Mouse (Mus musculus) lung, embryonic 15.5 days (tissue): ENCODE data around the gene Litaf. TPM values are rescaled to one million over a fixed set of nuclear protein-coding genes. Genes with fewer than 3 reads are reported as not detected.

Experiments used
- ATAC-seq: fragments of 200-750 bp; cut with Nextera tagmentation; 2 replicates; pipeline ENCODE4 v1.8.0; 2017; ENCODE audit warnings: moderate number of reproducible peaks, borderline replicate concordance; ENCODE audit not compliant: low FRiP score, low TSS enrichment; ENCODE audit errors: extremely low read depth
- H3K27ac ChIP-seq: fragments of 300-500 bp; sonication (generic); 2 replicates; pipeline ENCODE4 v1.5.1; 2015; ENCODE audit warnings: moderate library complexity, mild to moderate bottlenecking, inconsistent platforms
- H3K27me3 ChIP-seq: fragments of 300-500 bp; sonication (generic); 2 replicates; pipeline ENCODE4 v1.6.1; 2015; ENCODE audit warnings: inconsistent platforms
- H3K36me3 ChIP-seq: fragments of 300-500 bp; sonication (generic); 2 replicates; pipeline ENCODE4 v1.6.1; 2015; ENCODE audit warnings: inconsistent platforms
- H3K4me1 ChIP-seq: fragments of 300-500 bp; sonication (generic); 2 replicates; pipeline ENCODE4 v1.6.1; 2015; ENCODE audit warnings: inconsistent platforms
- H3K4me2 ChIP-seq: fragments of 300-500 bp; sonication (generic); 2 replicates; pipeline ENCODE4 v1.6.1; 2015; ENCODE audit warnings: inconsistent platforms, mild to moderate bottlenecking, moderate library complexity
- H3K4me3 ChIP-seq: fragments of 300-500 bp; sonication (generic); 2 replicates; pipeline ENCODE4 v1.5.1; 2015; ENCODE audit warnings: mild to moderate bottlenecking, inconsistent platforms
- H3K9ac ChIP-seq: fragments of 300-500 bp; sonication (generic); 2 replicates; pipeline ENCODE4 v1.6.1; 2015; ENCODE audit warnings: inconsistent platforms
- H3K9me3 ChIP-seq: fragments of 300-500 bp; sonication (generic); 2 replicates; pipeline ENCODE4 v1.6.1; 2016; ENCODE audit warnings: inconsistent platforms
- WGBS: fragments of 180-500 bp; shearing (Covaris S2); methylation state at CpG from one replicate; pipeline ENCODE4 v1.1.7; 2015; 5-methylcytosine and 5-hydroxymethylcytosine counted together
- polyA plus RNA-seq: library from polyadenylated mRNA; unstranded; fragments of >200 nt; fragmentation: Nextera tagmentation; extraction: Ambion mirVana; gene quantifications from 2 replicates; pipeline ENCODE4 v1.2.1, GENCODE M21; 2015

The Litaf gene
- polyA plus RNA-seq, 1 experiment from 2014 or later, result 111 TPM

DNA sequence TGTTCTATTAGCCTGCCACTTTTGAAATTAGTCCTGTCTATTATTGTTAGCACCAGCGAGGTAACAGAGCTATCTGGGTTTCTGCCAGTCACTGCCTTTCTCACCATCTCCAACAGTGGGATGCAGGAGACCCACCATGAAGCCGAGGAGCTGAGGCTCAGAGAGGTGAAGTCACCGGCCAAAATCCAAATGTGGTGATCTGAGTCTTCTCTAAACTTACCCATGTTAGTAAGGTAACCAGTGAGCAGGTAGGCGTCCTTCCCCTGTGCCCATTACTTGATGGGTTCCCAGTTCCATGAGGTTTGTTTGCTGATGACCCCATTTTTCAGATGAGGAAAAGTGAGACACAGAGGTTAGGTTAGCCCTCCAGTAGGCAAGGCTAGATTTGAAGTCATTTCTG is 1.6 kb downstream of the Litaf start:
- Histone ChIP-seq H3K9ac (no peak overlapping the region), H3K4me2 (no peak overlapping the region)

GRCm38 (mm10) chr16:11062794-11063721 is 2.9 kb downstream of the Litaf start:
- peak overlapping the region; percentile 22; the same call in 1 of the 2 replicates for H3K4me2 ChIP-seq
- peak overlapping the region; percentile 81 for H3K27ac ChIP-seq
- H3K9ac ChIP-seq, result peak overlapping the region; percentile 3; the same call in 1 of the 2 replicates
- ATAC-seq, result peak; percentile 68
- peaks cover 35% of the 10 kb centered on the region for H3K4me1 ChIP-seq
- no peaks in the 10 kb centered on the region for H3K36me3 ChIP-seq
- no peaks in the 10 kb centered on the region for H3K9me3 ChIP-seq
- WGBS, result 28% methylated on average over 13 of the region's 13 CpGs
- no peak overlapping the region for H3K4me3 ChIP-seq
- H3K27me3 ChIP-seq, result no peaks in the 10 kb centered on the region

More for the DNA sequence above, 1.6 kb downstream of the Litaf start:
- WGBS, result 85% methylated on average over 4 of the region's 4 CpGs
- Histone ChIP-seq H3K27me3 (no peaks in the 10 kb centered on the region), H3K9me3 (no peaks in the 10 kb centered on the region), H3K4me1 (peaks cover 48% of the 10 kb centered on the region), H3K4me3 (no peak overlapping the region), H3K36me3 (no peaks in the 10 kb centered on the region), H3K27ac (no peak overlapping the region)
- no peak for ATAC-seq

DNA sequence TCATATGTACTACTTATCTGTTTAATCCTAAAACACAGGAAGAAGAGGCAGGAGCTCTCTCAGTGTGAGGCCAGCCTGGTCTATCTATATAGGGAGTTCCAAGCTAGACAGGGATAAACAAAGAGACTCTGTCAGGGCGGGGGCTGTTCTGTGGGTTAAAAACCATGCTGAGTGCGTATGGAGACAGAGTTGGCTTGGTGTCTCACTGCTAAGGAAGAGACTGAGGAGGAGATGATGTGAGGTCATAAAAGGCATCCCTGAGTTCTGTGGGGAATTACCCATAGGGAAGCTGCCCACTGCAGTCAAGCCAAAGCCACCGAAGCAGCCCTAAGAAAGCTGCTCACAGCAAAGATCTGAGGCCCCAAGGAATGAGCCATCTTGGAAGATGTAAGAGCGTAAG is 5.3 kb downstream of the Litaf start, which contains the start of gene Snn:
Snn (plus strand) TSS at position 301 of the 400 bp plus-strand sequence.
- Histone ChIP-seq H3K4me2 (no peak within 1 kb of the TSS), H3K9ac (no peak within 1 kb of the TSS), H3K9me3 (no peaks in the 10 kb centered on the region), H3K4me1 (peaks cover 23% of the 10 kb centered on the region), H3K36me3 (no peaks in the 10 kb centered on the region), H3K27ac (no peak within 1 kb of the TSS), H3K4me3 (no peak within 1 kb of the TSS), H3K27me3 (no peaks in the 10 kb centered on the region)
- no peak for ATAC-seq
- 84% methylated on average over 4 of the region's 4 CpGs for WGBS

DNA sequence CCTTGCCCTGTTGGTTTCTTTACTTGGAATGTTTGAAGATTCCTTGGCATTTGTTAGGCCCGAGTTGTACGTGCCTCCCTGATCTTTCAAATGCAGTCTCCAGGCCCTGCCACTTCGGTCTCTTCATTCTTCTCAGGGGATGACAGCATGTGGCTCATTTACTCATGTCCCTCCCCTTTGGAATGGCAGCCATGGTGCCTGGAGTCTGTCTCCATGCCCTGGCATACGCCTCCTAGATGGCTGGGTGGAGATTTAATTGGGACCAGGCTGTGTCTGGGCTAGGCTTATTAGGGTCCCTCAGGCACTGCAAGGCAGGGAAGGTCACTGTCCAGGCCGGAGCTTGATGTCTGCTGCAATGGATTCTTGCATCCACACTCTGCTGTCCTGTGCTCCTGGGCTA is 10.0 kb downstream of the Litaf start:
- H3K4me2 ChIP-seq, result no peak overlapping the region
- H3K9ac ChIP-seq, result no peak overlapping the region
- H3K27me3 ChIP-seq, result no peaks in the 10 kb centered on the region
- H3K4me1 ChIP-seq, result no peaks in the 10 kb centered on the region
- H3K4me3 ChIP-seq, result no peak overlapping the region
- ATAC-seq, result no peak
- 76% methylated on average over 5 of the region's 5 CpGs for WGBS
- no peaks in the 10 kb centered on the region for H3K36me3 ChIP-seq
- H3K9me3 ChIP-seq, result no peaks in the 10 kb centered on the region
- no peak overlapping the region for H3K27ac ChIP-seq

DNA sequence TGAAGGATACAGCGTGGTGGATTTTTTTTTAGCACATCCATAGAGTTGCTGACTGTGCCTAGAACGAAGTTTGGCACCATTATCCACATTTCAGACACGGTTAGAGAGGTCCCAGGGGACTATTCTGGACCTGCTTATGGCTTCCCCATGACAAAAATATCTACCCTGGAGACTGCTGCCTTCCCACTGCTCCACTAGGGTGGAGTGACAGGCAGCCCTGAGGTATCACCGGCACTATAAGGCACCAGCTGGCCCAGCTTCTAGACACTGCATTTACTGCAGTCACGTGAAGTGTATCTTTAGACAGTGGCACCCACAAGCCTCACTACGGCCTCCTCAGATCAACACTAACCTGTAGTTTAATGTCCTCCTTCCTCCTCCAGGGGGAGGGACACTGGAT is 11.1 kb downstream of the Litaf start:
- H3K4me2 ChIP-seq, result no peak overlapping the region
- no peaks in the 10 kb centered on the region for H3K36me3 ChIP-seq
- no peak overlapping the region for H3K4me3 ChIP-seq
- H3K9ac ChIP-seq, result no peak overlapping the region; the same call in 1 of the 2 replicates
- H3K27me3 ChIP-seq, result no peaks in the 10 kb centered on the region
- WGBS, result 64% methylated on average over 6 of the region's 6 CpGs
- no peaks in the 10 kb centered on the region for H3K4me1 ChIP-seq
- no peak overlapping the region for H3K27ac ChIP-seq
- ATAC-seq, result 0 out of 2 replicates have a peak, but pooled peaks have one; percentile 9
- no peaks in the 10 kb centered on the region for H3K9me3 ChIP-seq

DNA sequence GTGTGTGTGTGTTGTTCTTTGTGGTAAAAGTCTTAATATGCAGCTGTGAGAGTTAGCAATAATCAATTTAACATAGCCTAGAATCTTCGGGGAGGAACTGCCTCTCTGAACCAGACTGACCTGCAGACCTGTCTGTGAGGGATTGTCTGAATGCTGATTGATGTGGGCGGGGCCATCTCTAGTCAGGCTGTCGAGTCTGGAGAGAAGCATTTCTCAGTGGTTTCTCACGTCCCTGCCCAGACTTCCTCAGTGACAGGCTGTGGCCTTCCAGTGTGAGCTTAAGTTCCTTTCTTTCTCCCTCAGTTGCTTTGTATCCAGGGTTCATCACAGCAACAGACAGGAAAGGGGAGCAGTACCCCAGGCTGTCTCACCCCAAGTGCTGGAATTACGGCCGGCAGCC is 11.5 kb downstream of the Litaf start:
- H3K4me2 ChIP-seq, result no peak overlapping the region
- 52% methylated on average over 6 of the region's 6 CpGs for WGBS
- H3K36me3 ChIP-seq, result no peaks in the 10 kb centered on the region
- no peak overlapping the region for H3K4me3 ChIP-seq
- no peaks in the 10 kb centered on the region for H3K9me3 ChIP-seq
- H3K27me3 ChIP-seq, result no peaks in the 10 kb centered on the region
- no peaks in the 10 kb centered on the region for H3K4me1 ChIP-seq
- H3K27ac ChIP-seq, result no peak overlapping the region
- no peak overlapping the region for H3K9ac ChIP-seq
- no peak for ATAC-seq

DNA sequence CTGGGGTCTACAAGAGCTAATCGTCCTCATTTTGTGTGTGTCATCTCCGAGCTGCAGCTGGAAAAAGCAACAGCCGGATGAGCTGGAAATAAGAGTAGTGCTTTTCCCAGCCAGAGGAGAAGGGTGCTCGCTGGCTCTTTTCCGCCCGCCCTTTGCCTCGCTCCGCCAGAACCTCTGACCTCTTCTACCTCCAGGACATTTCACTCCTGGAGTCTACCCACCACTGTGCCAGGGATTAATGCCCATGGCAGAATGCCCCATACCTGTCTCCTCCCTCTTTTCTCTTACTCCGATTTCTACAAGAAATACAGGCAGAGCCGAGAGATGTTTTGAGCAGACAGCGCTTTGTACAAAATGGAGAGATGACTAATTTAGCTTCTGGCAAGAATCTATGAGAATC is 14.8 kb downstream of the Litaf start:
- Histone ChIP-seq H3K9me3 (no peaks in the 10 kb centered on the region), H3K9ac (no peak overlapping the region), H3K4me2 (no peak overlapping the region), H3K36me3 (no peaks in the 10 kb centered on the region), H3K4me3 (no peak overlapping the region), H3K27ac (no peak overlapping the region), H3K27me3 (no peaks in the 10 kb centered on the region), H3K4me1 (peaks cover 14% of the 10 kb centered on the region)
- no peak for ATAC-seq
- WGBS, result 90% methylated on average over 11 of the region's 11 CpGs

GRCm38 (mm10) chr16:11050226-11050625 is 15.7 kb downstream of the Litaf start:
- 86% methylated on average over 2 of the region's 2 CpGs for WGBS
- H3K27ac ChIP-seq, result no peak overlapping the region
- H3K27me3 ChIP-seq, result no peaks in the 10 kb centered on the region
- no peak overlapping the region for H3K9ac ChIP-seq
- peaks cover 15% of the 10 kb centered on the region for H3K4me1 ChIP-seq
- H3K36me3 ChIP-seq, result no peaks in the 10 kb centered on the region
- no peak for ATAC-seq
- H3K9me3 ChIP-seq, result no peaks in the 10 kb centered on the region
- no peak overlapping the region for H3K4me2 ChIP-seq
- no peak overlapping the region for H3K4me3 ChIP-seq

- no peak overlapping the region for H3K9ac ChIP-seq
- H3K4me2 ChIP-seq, result peak overlapping the region; percentile 16; the same call in 1 of the 2 replicates
- ATAC-seq, result no peak
- no peaks in the 10 kb centered on the region for H3K9me3 ChIP-seq
- H3K36me3 ChIP-seq, result no peaks in the 10 kb centered on the region
- peaks cover 17% of the 10 kb centered on the region for H3K4me1 ChIP-seq
- H3K4me3 ChIP-seq, result no peak overlapping the region
- 63% methylated on average over 7 of the region's 7 CpGs for WGBS
- H3K27ac ChIP-seq, result peak overlapping the region; percentile 61
- H3K27me3 ChIP-seq, result no peaks in the 10 kb centered on the region
Measured at GRCm38 (mm10) chr16:11047130-11047529, 18.8 kb downstream of the Litaf start.

DNA sequence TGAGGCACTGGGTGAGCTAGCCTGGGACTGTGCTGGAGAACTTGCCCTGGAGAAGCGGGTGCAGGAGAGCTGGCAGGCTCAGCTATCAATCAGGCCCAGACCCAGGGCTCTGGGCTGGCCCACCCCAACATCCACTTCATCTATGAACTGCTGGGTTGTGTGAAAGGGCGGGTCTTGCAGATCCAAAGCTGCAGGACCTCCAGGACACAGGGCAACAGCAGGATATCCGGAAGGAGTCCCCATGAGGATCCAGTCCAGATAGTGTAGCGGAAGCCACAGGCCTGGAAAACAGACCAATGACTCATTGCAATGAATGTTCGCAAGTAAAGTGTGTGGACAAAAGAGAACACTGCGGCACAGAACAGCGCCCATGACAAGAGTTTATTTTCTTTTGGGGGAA is 19.5 kb downstream of the Litaf start:
- Histone ChIP-seq H3K27ac (peak overlapping the region; percentile 61), H3K36me3 (no peaks in the 10 kb centered on the region), H3K27me3 (no peaks in the 10 kb centered on the region), H3K4me3 (no peak overlapping the region), H3K9me3 (no peaks in the 10 kb centered on the region), H3K4me1 (peaks cover 17% of the 10 kb centered on the region), H3K4me2 (peak overlapping the region; percentile 16; the same call in 1 of the 2 replicates), H3K9ac (no peak overlapping the region)
- no peak for ATAC-seq
- WGBS, result 54% methylated on average over 7 of the region's 7 CpGs

- Histone ChIP-seq H3K36me3 (no peaks in the 10 kb centered on the region), H3K27ac (no peak overlapping the region), H3K27me3 (no peaks in the 10 kb centered on the region), H3K4me3 (no peak overlapping the region), H3K4me1 (peaks cover 17% of the 10 kb centered on the region), H3K9ac (no peak overlapping the region), H3K9me3 (no peaks in the 10 kb centered on the region), H3K4me2 (no peak overlapping the region)
- no peak for ATAC-seq
- 76% methylated on average over 5 of the region's 5 CpGs for WGBS
Measured at GRCm38 (mm10) chr16:11043239-11043638, 22.7 kb downstream of the Litaf start.

DNA sequence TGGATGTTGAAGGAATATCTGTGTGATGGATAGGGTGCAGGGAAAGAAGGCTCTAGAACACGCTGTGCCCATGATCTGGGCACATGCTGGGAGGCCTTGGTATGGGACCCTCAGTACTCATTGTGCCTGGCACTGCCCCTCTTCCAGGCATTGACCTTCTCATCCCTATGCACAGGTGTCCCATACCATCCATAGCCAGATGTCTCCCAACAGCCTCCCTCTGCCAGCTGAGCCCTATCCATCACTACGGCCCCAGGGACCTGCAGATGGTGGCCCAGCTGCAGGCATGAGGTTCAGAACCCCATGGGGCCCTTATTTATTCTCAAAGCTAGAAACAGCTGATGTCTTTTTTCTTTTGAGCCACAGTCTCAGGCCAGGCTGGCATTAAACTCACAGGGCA is 25.4 kb downstream of the Litaf start:
- H3K4me1 ChIP-seq, result peaks cover 9% of the 10 kb centered on the region; the same call in 1 of the 2 replicates
- no peak for ATAC-seq
- no peaks in the 10 kb centered on the region for H3K27me3 ChIP-seq
- 82% methylated on average over 2 of the region's 2 CpGs for WGBS
- H3K4me3 ChIP-seq, result no peak overlapping the region
- H3K9ac ChIP-seq, result no peak overlapping the region
- no peak overlapping the region for H3K27ac ChIP-seq
- H3K36me3 ChIP-seq, result no peaks in the 10 kb centered on the region
- no peaks in the 10 kb centered on the region for H3K9me3 ChIP-seq
- H3K4me2 ChIP-seq, result no peak overlapping the region
